Mouse (Mus musculus) heart, embryonic 16.5 days (tissue): ENCODE measurements around the gene Prdm11. TPM values are rescaled to one million over a fixed set of nuclear protein-coding genes. Genes with fewer than 3 reads are reported as not detected.

Experiments used
- ATAC-seq: fragments of 200-750 bp; cut with Nextera tagmentation; replicated peaks from 2 replicates; pipeline ENCODE4 v1.8.0; 2017; ENCODE audit warnings: moderate number of reproducible peaks; ENCODE audit not compliant: insufficient read depth, low FRiP score; ENCODE audit errors: extremely low read depth
- H3K27ac ChIP-seq: fragments of 300-500 bp; sonication (generic); 2 replicates; pipeline ENCODE4 v1.5.1; 2014; ENCODE audit warnings: mild to moderate bottlenecking, low read length, control low read depth, moderate library complexity
- H3K27me3 ChIP-seq: fragments of 300-500 bp; sonication (generic); 2 replicates; pipeline ENCODE4 v1.6.1; 2014; ENCODE audit warnings: low read length, mixed read lengths; ENCODE audit not compliant: control insufficient read depth, insufficient read depth
- H3K36me3 ChIP-seq: fragments of 300-500 bp; sonication (generic); 2 replicates; pipeline ENCODE4 v1.6.1; 2014; ENCODE audit not compliant: control insufficient read depth, insufficient read depth
- H3K4me1 ChIP-seq: fragments of 300-500 bp; sonication (generic); 2 replicates; pipeline ENCODE4 v1.6.1; 2014; ENCODE audit warnings: low read length, mixed read lengths; ENCODE audit not compliant: control insufficient read depth, insufficient read depth
- H3K4me2 ChIP-seq: fragments of 300-500 bp; sonication (generic); 2 replicates; pipeline ENCODE4 v1.6.1; 2014; ENCODE audit warnings: low read depth, mild to moderate bottlenecking, control low read depth, low read length
- H3K4me3 ChIP-seq: fragments of 300-500 bp; sonication (generic); 2 replicates; pipeline ENCODE4 v1.5.1; 2014; ENCODE audit warnings: mild to moderate bottlenecking, control low read depth, low read length
- H3K9ac ChIP-seq: fragments of 300-500 bp; sonication (generic); 2 replicates; pipeline ENCODE4 v1.6.1; 2014; ENCODE audit warnings: low read length, control low read depth
- H3K9me3 ChIP-seq: fragments of 300-500 bp; sonication (generic); replicated peaks from 2 replicates; pipeline ENCODE4 v1.6.1; 2016; ENCODE audit warnings: low read length; ENCODE audit not compliant: control insufficient read depth
- WGBS: fragments of 180-500 bp; shearing (Covaris S2); extraction: QIAGEN DNeasy Blood & Tissue Kit; methylation state at CpG from one replicate; pipeline ENCODE4 v1.1.7; 2014; 5-methylcytosine and 5-hydroxymethylcytosine counted together
- polyA plus RNA-seq: library from polyadenylated mRNA; unstranded; fragments of >200 nt; fragmentation: Nextera tagmentation; extraction: Ambion mirVana; gene quantifications from 2 replicates; pipeline ENCODE4 v1.2.1, GENCODE M21; 2015

Gene Prdm11
- polyA plus RNA-seq, 1 experiment from 2014 or later, result 3.7 TPM

- ATAC-seq, result no peak
- Histone ChIP-seq H3K9ac (no peak overlapping the region), H3K4me3 (no peak overlapping the region), H3K27ac (no peak overlapping the region), H3K9me3 (no peaks in the 10 kb centered on the region), H3K27me3 (no peaks in the 10 kb centered on the region), H3K36me3 (peaks cover 8% of the 10 kb centered on the region), H3K4me2 (no peak overlapping the region), H3K4me1 (peaks cover 22% of the 10 kb centered on the region)
- WGBS, result 89% methylated on average over 5 of the region's 5 CpGs
These were observed 34.5 kb downstream of the Prdm11 start for GRCm38 (mm10) chr2:93011465-93011864.

GRCm38 (mm10) chr2:93007967-93008685 is 37.8 kb downstream of the Prdm11 start:
- no peak overlapping the region for H3K4me3 ChIP-seq
- peaks cover 14% of the 10 kb centered on the region for H3K36me3 ChIP-seq
- no peak overlapping the region for H3K9ac ChIP-seq
- no peak for ATAC-seq
- no peak overlapping the region for H3K4me2 ChIP-seq
- no peaks in the 10 kb centered on the region for H3K9me3 ChIP-seq
- peaks cover 4% of the 10 kb centered on the region; the same call in 1 of the 2 replicates for H3K4me1 ChIP-seq
- H3K27me3 ChIP-seq, result no peaks in the 10 kb centered on the region
- no peak overlapping the region for H3K27ac ChIP-seq
- 91% methylated on average over 3 of the region's 3 CpGs for WGBS

DNA sequence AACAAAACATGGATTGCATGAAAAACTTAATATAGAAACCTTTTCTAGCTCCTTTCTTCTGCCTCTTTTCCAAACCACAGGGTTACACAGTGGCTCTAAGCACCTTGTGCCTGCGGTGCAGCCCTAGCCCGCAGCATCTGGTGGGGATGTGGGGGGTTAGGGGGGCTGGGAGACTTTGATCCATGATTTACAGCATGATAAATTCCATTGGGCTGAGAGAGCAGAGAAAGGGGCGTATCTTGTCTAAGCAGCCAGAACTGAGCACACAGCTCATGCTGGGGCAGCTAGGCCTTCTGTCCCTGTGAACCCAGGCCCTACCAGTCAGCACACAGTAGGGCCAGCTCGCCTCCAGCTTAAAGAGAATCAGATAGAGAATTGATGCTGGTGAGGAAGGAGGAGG is 40.9 kb downstream of the Prdm11 start:
- no peak overlapping the region for H3K27ac ChIP-seq
- 75% methylated on average over 4 of the region's 4 CpGs for WGBS
- H3K9me3 ChIP-seq, result no peaks in the 10 kb centered on the region
- no peak overlapping the region for H3K9ac ChIP-seq
- peaks cover 4% of the 10 kb centered on the region; the same call in 1 of the 2 replicates for H3K4me1 ChIP-seq
- H3K27me3 ChIP-seq, result no peaks in the 10 kb centered on the region
- H3K4me2 ChIP-seq, result no peak overlapping the region
- peaks cover 11% of the 10 kb centered on the region for H3K36me3 ChIP-seq
- no peak for ATAC-seq
- H3K4me3 ChIP-seq, result no peak overlapping the region

DNA sequence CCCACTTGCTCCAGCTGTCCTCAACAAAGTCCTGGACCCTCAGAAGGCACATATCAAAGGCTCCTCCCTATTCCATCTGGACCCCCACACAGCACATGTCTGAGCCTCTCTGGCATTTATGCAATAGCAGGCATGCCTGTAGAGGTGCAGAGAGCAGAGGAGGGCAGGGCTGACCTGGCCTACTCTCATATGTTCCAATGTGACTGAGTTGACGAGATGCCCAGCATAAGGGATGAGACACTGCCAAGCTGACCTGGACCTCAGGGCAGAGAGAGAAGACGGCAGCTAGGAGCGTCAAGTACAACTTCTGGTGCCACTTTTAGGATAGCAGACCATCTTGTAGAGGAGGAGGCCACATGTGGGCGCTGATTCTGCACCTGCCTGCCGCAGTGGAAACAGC is 54.0 kb downstream of the Prdm11 start:
- 90% methylated on average over 5 of the region's 5 CpGs for WGBS
- Histone ChIP-seq H3K27ac (no peak overlapping the region), H3K4me1 (peaks cover 21% of the 10 kb centered on the region), H3K27me3 (no peaks in the 10 kb centered on the region), H3K9me3 (0 out of 2 replicates have a peak, but pooled peaks cover 2% of the 10 kb centered on the region), H3K36me3 (peaks cover 23% of the 10 kb centered on the region), H3K9ac (no peak overlapping the region), H3K4me2 (no peak overlapping the region), H3K4me3 (no peak overlapping the region)
- no peak for ATAC-seq

DNA sequence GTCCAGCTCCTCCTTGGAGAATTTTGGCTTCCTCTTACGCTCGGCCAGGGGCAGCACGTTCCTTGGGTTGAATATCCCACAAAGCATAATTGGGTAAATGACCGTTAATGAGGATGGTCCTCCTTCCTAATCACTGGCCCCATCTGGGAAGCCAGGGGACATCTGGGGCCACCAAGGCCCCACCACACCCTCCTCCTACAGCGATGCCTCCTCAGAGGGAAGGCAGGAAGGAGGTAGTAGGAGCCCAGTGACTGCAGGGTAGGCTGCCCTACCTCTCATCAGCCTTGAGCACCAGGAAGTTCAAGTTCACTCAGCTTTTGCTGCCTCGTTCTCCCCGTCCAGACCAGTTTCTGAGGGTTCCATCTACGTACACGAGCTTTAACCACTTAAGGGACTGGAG is 56.4 kb downstream of the Prdm11 start:
- Histone ChIP-seq H3K36me3 (peaks cover 24% of the 10 kb centered on the region), H3K4me3 (no peak overlapping the region), H3K4me1 (peaks cover 24% of the 10 kb centered on the region), H3K27me3 (no peaks in the 10 kb centered on the region), H3K9ac (no peak overlapping the region), H3K27ac (no peak overlapping the region), H3K4me2 (no peak overlapping the region), H3K9me3 (no peaks in the 10 kb centered on the region)
- 90% methylated on average over 9 of the region's 9 CpGs for WGBS
- ATAC-seq, result no peak

GRCm38 (mm10) chr2:92987901-92988631 is 57.9 kb downstream of the Prdm11 start:
- peak overlapping the region; percentile 54 for H3K4me2 ChIP-seq
- H3K9me3 ChIP-seq, result no peaks in the 10 kb centered on the region
- H3K27ac ChIP-seq, result peak overlapping the region; percentile 90
- peaks cover 24% of the 10 kb centered on the region for H3K4me1 ChIP-seq
- no peaks in the 10 kb centered on the region for H3K27me3 ChIP-seq
- peak overlapping the region; percentile 32 for H3K4me3 ChIP-seq
- ATAC-seq, result peak; percentile 95
- H3K36me3 ChIP-seq, result peaks cover 23% of the 10 kb centered on the region
- WGBS, result 12% methylated on average over 18 of the region's 19 CpGs
- peak overlapping the region; percentile 68 for H3K9ac ChIP-seq

GRCm38 (mm10) chr2:92987108-92987618 is 58.8 kb downstream of the Prdm11 start:
- H3K4me2 ChIP-seq, result 0 out of 2 replicates have a peak overlapping the region, but pooled peaks have one; percentile 54
- H3K4me3 ChIP-seq, result no peak overlapping the region
- WGBS, result 79% methylated on average over 7 of the region's 7 CpGs
- no peak for ATAC-seq
- H3K27me3 ChIP-seq, result no peaks in the 10 kb centered on the region
- no peaks in the 10 kb centered on the region for H3K9me3 ChIP-seq
- H3K36me3 ChIP-seq, result peaks cover 14% of the 10 kb centered on the region
- peak overlapping the region; percentile 90 for H3K27ac ChIP-seq
- H3K4me1 ChIP-seq, result peaks cover 24% of the 10 kb centered on the region
- H3K9ac ChIP-seq, result peak overlapping the region; percentile 68; the same call in 1 of the 2 replicates

GRCm38 (mm10) chr2:92985600-92985999 is 60.4 kb downstream of the Prdm11 start:
- Histone ChIP-seq H3K4me1 (peaks cover 24% of the 10 kb centered on the region), H3K27me3 (no peaks in the 10 kb centered on the region), H3K9ac (no peak overlapping the region), H3K36me3 (peaks cover 8% of the 10 kb centered on the region), H3K4me3 (no peak overlapping the region), H3K4me2 (no peak overlapping the region), H3K27ac (no peak overlapping the region), H3K9me3 (no peaks in the 10 kb centered on the region)
- ATAC-seq, result no peak
- 56% methylated on average over 7 of the region's 7 CpGs for WGBS

GRCm38 (mm10) chr2:92985171-92985570 is 60.8 kb downstream of the Prdm11 start:
- Histone ChIP-seq H3K27ac (no peak overlapping the region), H3K9ac (no peak overlapping the region), H3K4me2 (no peak overlapping the region), H3K4me3 (no peak overlapping the region), H3K9me3 (no peaks in the 10 kb centered on the region), H3K36me3 (peaks cover 8% of the 10 kb centered on the region), H3K27me3 (no peaks in the 10 kb centered on the region), H3K4me1 (peaks cover 24% of the 10 kb centered on the region)
- no peak for ATAC-seq
- 87% methylated on average over 2 of the region's 2 CpGs for WGBS
